Mouse (Mus musculus) heart, adult 2 months (tissue): ENCODE results near the gene Daxx. TPM values are rescaled to one million over a fixed set of nuclear protein-coding genes. Genes with fewer than 3 reads are reported as not detected.

Experiments
- DNase-seq, 2 experiments: peaks; one replicate each; pipeline ENCODE4 v3.0.0; 2021
- H3K27ac ChIP-seq: fragments of 200-600 bp; 2 replicates; pipeline ENCODE4 v1.8.1; 2022
- H3K27me3 ChIP-seq: fragments of 200-500 bp; 2 replicates; pipeline ENCODE4 v1.6.1; 2012; ENCODE audit warnings: mild to moderate bottlenecking, low read length, inconsistent platforms, mixed read lengths; ENCODE audit not compliant: control insufficient read depth, insufficient read depth
- H3K36me3 ChIP-seq: fragments of 200-500 bp; 2 replicates; pipeline ENCODE4 v1.6.1; 2012; ENCODE audit warnings: low read length, inconsistent platforms; ENCODE audit not compliant: control insufficient read depth, insufficient read depth
- H3K4me1 ChIP-seq: fragments of 200-500 bp; 2 replicates; pipeline ENCODE4 v1.6.1; 2011; ENCODE audit warnings: low read length; ENCODE audit not compliant: control insufficient read depth, insufficient read depth
- H3K4me3 ChIP-seq: fragments of 200-600 bp; 2 replicates; pipeline ENCODE4 v1.8.1; 2022
- H3K79me2 ChIP-seq: fragments of 200-500 bp; replicated peaks from 2 replicates; pipeline ENCODE4 v1.6.1; 2012; ENCODE audit warnings: mild to moderate bottlenecking, inconsistent platforms, low read length, moderate library complexity, mixed read lengths; ENCODE audit not compliant: control insufficient read depth, insufficient read depth
- H3K9ac ChIP-seq: fragments of 200-500 bp; 2 replicates; pipeline ENCODE4 v1.6.1; 2012; ENCODE audit warnings: low read depth, mild to moderate bottlenecking, control low read depth, inconsistent platforms, low read length, mixed read lengths
- CTCF ChIP-seq: fragments of 200-600 bp; IDR thresholded peaks from 2 replicates; pipeline ENCODE4 v1.8.1; 2022; ENCODE audit warnings: antibody characterized with exemption, mild to moderate bottlenecking, moderate library complexity
- EP300 ChIP-seq: fragments of 200-500 bp; IDR thresholded peaks from 2 replicates; pipeline ENCODE4 v1.6.1; 2011; ENCODE audit warnings: low read depth, low read length, control low read depth; ENCODE audit not compliant: insufficient read depth
- POLR2A ChIP-seq: fragments of 200-500 bp; IDR thresholded peaks from 2 replicates; pipeline ENCODE4 v1.6.1; 2011; ENCODE audit warnings: mild to moderate bottlenecking, low read depth, low read length, control low read depth; ENCODE audit not compliant: insufficient read depth
- WGBS: fragments of 180-500 bp; shearing (Covaris S2); methylation state at CpG from one replicate; pipeline ENCODE4 v1.1.7; 2018; 5-methylcytosine and 5-hydroxymethylcytosine counted together
- intact Hi-C: fragments of 180-260 bp; cut with DNase I; formaldehyde crosslinking; loops from one replicate; pipeline ENCODE4 v1.15.1; 2025
- polyA plus RNA-seq: library from polyadenylated mRNA; depleted of rRNA; stranded (reverse); fragments of >200 nt; gene quantifications from 2 replicates; pipeline ENCODE4 v1.2.3, GENCODE M21; 2012
- total RNA-seq, 2 experiments: library from RNA; stranded (reverse); gene quantifications; 2 replicates each; pipeline ENCODE4 v1.2.3; 2021

Daxx gene
- total and polyA plus RNA-seq, 3 experiments = 11.5 to 20.5 (median 16.4) TPM

GRCm38 (mm10) chr17:33924577-33925283 is 15.5 kb downstream of the Daxx start:
- Histone ChIP-seq H3K27ac (no peak overlapping the region), H3K79me2 (peaks cover 3% of the 10 kb centered on the region; the same call in 1 of the 2 replicates), H3K4me1 (peaks cover 4% of the 10 kb centered on the region; the same call in 1 of the 2 replicates), H3K4me3 (no peak overlapping the region), H3K36me3 (no peaks in the 10 kb centered on the region; the same call in 1 of the 2 replicates), H3K9ac (no peak overlapping the region), H3K27me3 (no peaks in the 10 kb centered on the region)
- DNase-seq = no peak
- TF ChIP-seq CTCF (peak; percentile 51), EP300 (no peak), POLR2A (no peak)
- WGBS = 91% methylated on average over 10 of the region's 10 CpGs
- intact Hi-C loops = loop anchor here (10.0 kb wide), 1 partner anchor 670 kb away; the partner anchor contains the start of genes Ager and Pbx2

- WGBS = 84% methylated on average over 21 of the region's 21 CpGs
- Histone ChIP-seq H3K79me2 (peaks cover 3% of the 10 kb centered on the region; the same call in 1 of the 2 replicates), H3K9ac (no peak overlapping the region), H3K27ac (no peak overlapping the region), H3K4me3 (no peak overlapping the region), H3K36me3 (no peaks in the 10 kb centered on the region; the same call in 1 of the 2 replicates), H3K4me1 (peaks cover 4% of the 10 kb centered on the region; the same call in 1 of the 2 replicates), H3K27me3 (no peaks in the 10 kb centered on the region)
- DNase-seq = no peak
- intact Hi-C loops = loop anchor here (10.0 kb wide), 1 partner anchor 669 kb away; the partner anchor contains the start of genes Ager and Pbx2
- TF ChIP-seq EP300 (no peak), CTCF (0 out of 2 replicates have a peak, but pooled peaks have one; percentile 10), POLR2A (no peak)
Observed at GRCm38 (mm10) chr17:33925406-33926116, 16.3 kb downstream of the Daxx start.

- TF ChIP-seq POLR2A (no peak), CTCF (peak; percentile 50)
- Histone ChIP-seq H3K4me3 (no peak overlapping the region), H3K4me1 (peaks cover 4% of the 10 kb centered on the region; the same call in 1 of the 2 replicates), H3K27me3 (no peaks in the 10 kb centered on the region), H3K36me3 (no peaks in the 10 kb centered on the region; the same call in 1 of the 2 replicates), H3K27ac (no peak overlapping the region), H3K79me2 (peaks cover 3% of the 10 kb centered on the region; the same call in 1 of the 2 replicates), H3K9ac (no peak overlapping the region)
- no peak for DNase-seq
- intact Hi-C loops = loop anchor here (10.0 kb wide), 1 partner anchor 668 kb away; the partner anchor contains the start of genes Ager and Pbx2
- 76% methylated on average over 17 of the region's 17 CpGs for WGBS
Observed at GRCm38 (mm10) chr17:33926207-33926932, 17.2 kb downstream of the Daxx start.

GRCm38 (mm10) chr17:33928251-33928947 is 19.2 kb downstream of the Daxx start:
- Histone ChIP-seq H3K4me1 (peaks cover 4% of the 10 kb centered on the region; the same call in 1 of the 2 replicates), H3K4me3 (peak overlapping the region; percentile 75), H3K27me3 (no peaks in the 10 kb centered on the region), H3K36me3 (no peaks in the 10 kb centered on the region; the same call in 1 of the 2 replicates), H3K9ac (peak overlapping the region; percentile 82; the same call in 1 of the 2 replicates), H3K27ac (peak overlapping the region; percentile 99), H3K79me2 (peaks cover 3% of the 10 kb centered on the region; the same call in 1 of the 2 replicates)
- WGBS = 50% methylated on average over 21 of the region's 21 CpGs
- TF ChIP-seq POLR2A = no peak
- TF ChIP-seq EP300 = no peak
- TF ChIP-seq CTCF = no peak
- intact Hi-C loops = loop anchor here (10.0 kb wide), 1 partner anchor 666 kb away; the partner anchor contains the start of genes Ager and Pbx2
- no peak for DNase-seq
